ENCODE assay signal across 8 mouse cellular contexts in the genomic region with DNA sequence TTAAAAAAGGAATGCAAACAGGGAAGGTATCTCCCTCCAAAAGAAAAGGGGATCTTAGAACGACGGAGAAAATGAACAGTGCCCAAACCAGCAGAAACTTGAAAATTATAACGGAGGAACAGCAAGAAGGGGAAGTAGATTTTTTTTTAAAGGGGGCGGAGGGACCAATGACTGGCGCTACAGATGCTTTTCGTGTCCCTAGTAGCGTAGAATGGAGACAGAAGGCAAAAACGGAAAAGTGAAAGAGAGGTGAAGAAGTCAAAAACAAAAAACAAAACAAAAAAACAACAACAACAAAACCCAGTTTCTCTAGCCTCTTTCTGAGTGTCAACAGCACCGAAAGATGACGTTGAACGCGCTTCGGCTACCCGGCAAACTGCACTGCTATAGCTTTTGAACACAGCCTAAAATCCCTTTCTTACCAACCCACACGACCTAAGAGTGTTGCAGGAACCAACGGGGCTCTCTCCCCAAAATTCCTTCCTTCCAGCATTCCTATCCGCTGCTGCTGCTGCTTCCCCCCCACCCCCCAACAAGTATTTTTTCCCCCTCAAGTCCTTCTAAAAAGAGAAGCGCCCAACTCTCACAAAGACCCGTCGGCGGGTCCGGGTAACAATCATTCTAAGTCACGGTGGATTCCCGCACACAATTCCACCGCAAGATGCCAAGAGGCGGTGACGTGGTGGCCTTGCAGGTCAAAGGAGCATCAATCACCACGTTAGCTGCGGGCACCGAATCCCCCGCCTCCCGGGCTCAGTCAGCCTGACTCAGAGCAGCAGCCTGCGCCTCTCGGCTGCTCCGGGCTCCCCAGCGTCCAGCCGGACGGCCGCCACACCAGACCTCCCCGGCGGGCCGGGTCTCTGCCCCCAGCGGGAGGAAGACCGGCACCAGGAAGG. TPM values are rescaled to one million over a fixed set of nuclear protein-coding genes. Genes with fewer than 3 reads are reported as not detected.
A peak's percentile ranks its signal among the peaks of the same experiment; 100 is the strongest.
DNase-seq lines count a peak whose midpoint lies in the region; ATAC-seq and TF ChIP-seq lines count a peak whose summit lies in the region.

No protein-coding gene starts in this region.

- H3K4me2 ChIP-seq in embryonic facial prominence, embryonic 11.5 days (ENCODE audit: low read depth, low read length), result peak overlapping the region; percentile 75
- H3K4me2 ChIP-seq in limb, embryonic 12.5 days, result peak overlapping the region; percentile 88
- peak overlapping the region; percentile 82 for H3K4me2 ChIP-seq in midbrain, embryonic 13.5 days (replicated peaks)
- peak overlapping the region; percentile 96 for H3K4me2 ChIP-seq in stomach, embryonic 16.5 days (ENCODE audit: low read depth, low read length)

- no peak for DNase-seq in layer of hippocampus, adult 2 months (ENCODE audit: low spot score in 2 of 2)
- DNase-seq in layer of hippocampus, adult 9-11 months, result no peak
- DNase-seq in adrenal gland, adult 18-20 months (ENCODE audit: low spot score in 2 of 2), result peak; percentile 66 to 72
- DNase-seq in embryonic facial prominence, embryonic 11.5 days (ENCODE audit: low spot score), result peak; percentile 47
- DNase-seq in heart, postnatal 10 days, result peak; percentile 44 to 57

- H3K27me3 ChIP-seq in embryonic facial prominence, embryonic 11.5 days (ENCODE audit: control insufficient read depth, insufficient read depth, low read length), result no peaks in the 10 kb centered on the region
- no peaks in the 10 kb centered on the region; the same call in 1 of the 2 replicates for H3K27me3 ChIP-seq in limb, embryonic 12.5 days
- no peaks in the 10 kb centered on the region for H3K27me3 ChIP-seq in midbrain, embryonic 13.5 days
- H3K27me3 ChIP-seq in stomach, embryonic 16.5 days (ENCODE audit: control insufficient read depth, insufficient read depth, low read length), result no peaks in the 10 kb centered on the region

- H3K36me3 ChIP-seq in embryonic facial prominence, embryonic 11.5 days (replicated peaks; ENCODE audit: control insufficient read depth, insufficient read depth, low read depth, low read length), result no peaks in the 10 kb centered on the region
- H3K36me3 ChIP-seq in limb, embryonic 12.5 days, result no peaks in the 10 kb centered on the region
- no peaks in the 10 kb centered on the region for H3K36me3 ChIP-seq in midbrain, embryonic 13.5 days
- H3K36me3 ChIP-seq in stomach, embryonic 16.5 days (ENCODE audit: control insufficient read depth, insufficient read depth, low read length), result no peaks in the 10 kb centered on the region

- intact Hi-C loops in heart, postnatal 10 days (cut with DNase I), result no loop called here

- H3K4me3 ChIP-seq in layer of hippocampus, adult 2 months, result peak overlapping the region; percentile 93
- H3K4me3 ChIP-seq in embryonic facial prominence, embryonic 11.5 days (ENCODE audit: low read depth, low read length), result peak overlapping the region; percentile 99
- peak overlapping the region; percentile 99 for H3K4me3 ChIP-seq in limb, embryonic 12.5 days (replicated peaks)
- H3K4me3 ChIP-seq in midbrain, embryonic 13.5 days (replicated peaks), result peak overlapping the region; percentile 99
- peak overlapping the region; percentile 78 for H3K4me3 ChIP-seq in stomach, embryonic 16.5 days (replicated peaks; ENCODE audit: low read length)

- under 1% methylated on average over 43 of the region's 44 CpGs for WGBS in embryonic facial prominence, embryonic 11.5 days
- WGBS in limb, embryonic 12.5 days, result under 1% methylated on average over 43 of the region's 44 CpGs
- under 1% methylated on average over 42 of the region's 44 CpGs for WGBS in midbrain, embryonic 13.5 days
- under 1% methylated on average over 44 of the region's 44 CpGs for WGBS in stomach, embryonic 16.5 days

- TF ChIP-seq CTCF in layer of hippocampus, adult 2 months (conservative IDR thresholded peaks at IDR 0.05), result no peak

- peak; percentile 39; the same call in 1 of the 2 replicates for ATAC-seq in embryonic facial prominence, embryonic 11.5 days (replicated peaks; ENCODE audit: insufficient number of reproducible peaks, low FRiP score, low TSS enrichment, low read depth)
- peak; percentile 33; the same call in 1 of the 2 replicates for ATAC-seq in limb, embryonic 12.5 days (ENCODE audit: insufficient number of reproducible peaks, insufficient read depth, low FRiP score, low TSS enrichment, low read depth)
- peak; percentile 40 for ATAC-seq in midbrain, embryonic 13.5 days
- peak; percentile 11 for ATAC-seq in stomach, embryonic 16.5 days (ENCODE audit: insufficient read depth, low FRiP score)

- H3K4me1 ChIP-seq in embryonic facial prominence, embryonic 11.5 days (ENCODE audit: control insufficient read depth, insufficient read depth, low read length), result no peaks in the 10 kb centered on the region
- H3K4me1 ChIP-seq in limb, embryonic 12.5 days (replicated peaks), result peaks cover 28% of the 10 kb centered on the region
- peaks cover 28% of the 10 kb centered on the region for H3K4me1 ChIP-seq in midbrain, embryonic 13.5 days (replicated peaks)
- H3K4me1 ChIP-seq in stomach, embryonic 16.5 days (ENCODE audit: control insufficient read depth, insufficient read depth, low read length), result 0 out of 2 replicates have a peak, but pooled peaks cover 9% of the 10 kb centered on the region

- peak overlapping the region; percentile 97 for H3K9ac ChIP-seq in embryonic facial prominence, embryonic 11.5 days (replicated peaks; ENCODE audit: low read length)
- H3K9ac ChIP-seq in limb, embryonic 12.5 days (replicated peaks), result peak overlapping the region; percentile 97
- peak overlapping the region; percentile 99 for H3K9ac ChIP-seq in midbrain, embryonic 13.5 days (replicated peaks)
- H3K9ac ChIP-seq in stomach, embryonic 16.5 days (ENCODE audit: low read length), result peak overlapping the region; percentile 94

- H3K9me3 ChIP-seq in embryonic facial prominence, embryonic 11.5 days (replicated peaks; ENCODE audit: control insufficient read depth, low read length), result no peaks in the 10 kb centered on the region
- no peaks in the 10 kb centered on the region for H3K9me3 ChIP-seq in limb, embryonic 12.5 days
- H3K9me3 ChIP-seq in midbrain, embryonic 13.5 days, result no peaks in the 10 kb centered on the region
- no peaks in the 10 kb centered on the region for H3K9me3 ChIP-seq in stomach, embryonic 16.5 days (replicated peaks; ENCODE audit: control insufficient read depth, low read length)

- peak overlapping the region; percentile 92 for H3K27ac ChIP-seq in layer of hippocampus, adult 2 months
- peak overlapping the region; percentile 85 for H3K27ac ChIP-seq in embryonic facial prominence, embryonic 11.5 days (replicated peaks; ENCODE audit: low read depth, low read length)
- H3K27ac ChIP-seq in limb, embryonic 12.5 days, result peak overlapping the region; percentile 92
- H3K27ac ChIP-seq in midbrain, embryonic 13.5 days, result peak overlapping the region; percentile 96
- H3K27ac ChIP-seq in stomach, embryonic 16.5 days (ENCODE audit: low read length), result peak overlapping the region; percentile 87

RNA-seq across cellular contexts. Expression of gene Grb2, which starts 0.8 kb away (rescaled TPM):
- 100 to 1,000 TPM; 182 to 198 TPM for total RNA-seq in layer of hippocampus, adult 2 months (2021)
- 100 to 1,000 TPM in 1 of 2 experiments, 10 to 100 TPM in 1; 97.2 to 132 TPM for total RNA-seq in adrenal gland, adult 18-20 months (2021)
- polyA plus RNA-seq in embryonic facial prominence, embryonic 11.5 days (2014; fragmentation: Nextera tagmentation; extraction: Ambion mirVana), result 59.0 and 61.8 TPM in 2 replicates
- total RNA-seq in heart, postnatal 10 days (2021), result 100 to 1,000 TPM; 122 to 144 TPM
- polyA plus RNA-seq in limb, embryonic 12.5 days (2016; fragmentation: Nextera tagmentation; extraction: Ambion mirVana), result 109 and 114 TPM in 2 replicates
- 165 and 176 TPM in 2 replicates for polyA plus RNA-seq in midbrain, embryonic 13.5 days (2015; fragmentation: Nextera tagmentation; extraction: Ambion mirVana)
- 59.1 and 79.6 TPM in 2 replicates for polyA plus RNA-seq in stomach, embryonic 16.5 days (2015; fragmentation: Nextera tagmentation; extraction: Ambion mirVana)

RNA-seq across cellular contexts. Expression of gene Tmem94, which starts 57.7 kb away (rescaled TPM):
- total RNA-seq in layer of hippocampus, adult 2 months (2021), result 10 to 100 TPM; 47.4 to 58.2 TPM
- total RNA-seq in adrenal gland, adult 18-20 months (2021), result 10 to 100 TPM; 57.3 to 70.3 TPM
- 10.3 and 14.6 TPM in 2 replicates for polyA plus RNA-seq in embryonic facial prominence, embryonic 11.5 days (2014; fragmentation: Nextera tagmentation; extraction: Ambion mirVana)
- total RNA-seq in heart, postnatal 10 days (2021), result 100 to 1,000 TPM; 106 to 116 TPM
- 26.5 and 31.9 TPM in 2 replicates for polyA plus RNA-seq in limb, embryonic 12.5 days (2016; fragmentation: Nextera tagmentation; extraction: Ambion mirVana)
- 29.9 and 31.0 TPM in 2 replicates for polyA plus RNA-seq in midbrain, embryonic 13.5 days (2015; fragmentation: Nextera tagmentation; extraction: Ambion mirVana)
- polyA plus RNA-seq in stomach, embryonic 16.5 days (2015; fragmentation: Nextera tagmentation; extraction: Ambion mirVana), result 21.4 and 23.1 TPM in 2 replicates

Comparison
In these comparisons a context has a peak if more than half of its experiments do, and no peak if none do; other contexts are left out.
1. DNase-seq: peak in adrenal gland, adult 18-20 months (2 of 2), embryonic facial prominence, embryonic 11.5 days (single experiment) and heart, postnatal 10 days (2 of 2); none in layer of hippocampus, adult 2 months (0 of 2) and layer of hippocampus, adult 9-11 months (single experiment).
2. Peak in every context shown above with its lines, with median percentiles within 50 percentile points of each other: H3K27ac ChIP-seq, H3K4me3 ChIP-seq, ATAC-seq, H3K4me2 ChIP-seq and H3K9ac ChIP-seq.